Mouse (Mus musculus): ENCODE results near the gene Hopx.
"Not testable (repeated sequence)": the region's sequence is repeated elsewhere in the genome, so short reads cannot be mapped to it uniquely, and the experiment has no call there.

Gene Hopx

GRCm38 (mm10) chr5:77100691-77101090 is 14.2 kb downstream of the Hopx start:
- DNase-seq (ENCODE audit: low spot score), result no peak

GRCm38 (mm10) chr5:77099997-77100380 is 14.9 kb downstream of the Hopx start:
- no peak for DNase-seq (ENCODE audit: low spot score)

DNA sequence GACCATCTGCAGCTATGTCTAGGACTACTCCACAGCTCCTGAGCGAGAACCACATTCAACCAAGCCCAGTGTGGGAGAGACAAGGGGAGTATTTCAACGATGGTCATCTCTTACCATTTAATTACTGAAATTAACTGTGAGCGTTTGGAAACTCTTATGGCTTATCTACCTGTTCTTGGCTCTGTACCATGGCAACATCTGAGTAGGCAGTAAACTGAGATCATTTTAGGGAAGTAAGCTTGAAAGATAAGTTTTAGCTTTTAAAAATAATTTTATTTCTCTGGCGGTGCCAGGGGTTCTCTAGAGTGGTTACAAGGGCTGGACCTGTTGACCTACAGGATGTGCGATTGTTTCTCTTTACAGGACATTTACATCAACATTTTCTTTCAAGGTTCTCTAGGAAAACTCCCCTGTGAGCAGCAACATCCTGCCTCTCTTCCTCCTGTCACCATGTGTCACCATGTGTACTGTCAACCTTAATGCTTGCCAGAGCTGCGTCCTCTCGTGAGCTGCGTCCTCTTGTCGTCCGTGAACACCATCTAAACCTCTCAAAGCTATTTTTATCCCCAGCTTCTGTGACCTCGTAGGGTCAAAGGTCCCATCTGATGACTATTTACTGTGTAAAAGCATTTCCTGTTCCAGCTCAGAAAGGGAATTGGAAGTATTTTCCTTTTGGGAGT is 15.5 kb downstream of the Hopx start:
- DNase-seq (ENCODE audit: low spot score), result peak; percentile 38

DNA sequence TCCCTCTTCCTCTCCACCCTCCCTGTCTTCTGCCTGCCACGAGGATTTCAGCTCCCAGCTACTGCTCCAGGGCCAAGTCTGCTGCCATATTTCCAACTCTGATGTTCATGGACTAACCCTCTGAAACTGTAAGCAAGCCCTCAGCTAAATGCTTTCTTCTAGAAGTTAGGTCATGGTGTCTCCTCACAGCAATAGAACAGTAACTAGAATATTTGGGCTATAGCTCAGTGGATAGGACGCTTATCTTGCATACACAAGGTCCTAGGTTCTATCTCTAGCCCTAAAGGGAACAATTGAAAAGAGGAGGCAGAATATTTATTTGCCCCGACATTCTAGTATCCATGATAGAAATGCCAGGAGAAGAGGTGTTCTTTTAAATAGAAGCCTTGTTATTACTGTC is 16.0 kb downstream of the Hopx start:
- DNase-seq (ENCODE audit: low spot score), result no peak

- DNase-seq (ENCODE audit: low spot score), result peak; percentile 70
Observed at GRCm38 (mm10) chr5:77097686-77098085, 17.2 kb downstream of the Hopx start.

GRCm38 (mm10) chr5:77096194-77096593 is 18.7 kb downstream of the Hopx start:
- DNase-seq (ENCODE audit: low spot score), result not testable (repeated sequence)

GRCm38 (mm10) chr5:77094510-77095491 is 20.1 kb downstream of the Hopx start:
- DNase-seq (ENCODE audit: low spot score), result peak; percentile 90

- DNase-seq (ENCODE audit: low spot score), result no peak
Observed at GRCm38 (mm10) chr5:77093961-77094360, 21.0 kb downstream of the Hopx start.

DNA sequence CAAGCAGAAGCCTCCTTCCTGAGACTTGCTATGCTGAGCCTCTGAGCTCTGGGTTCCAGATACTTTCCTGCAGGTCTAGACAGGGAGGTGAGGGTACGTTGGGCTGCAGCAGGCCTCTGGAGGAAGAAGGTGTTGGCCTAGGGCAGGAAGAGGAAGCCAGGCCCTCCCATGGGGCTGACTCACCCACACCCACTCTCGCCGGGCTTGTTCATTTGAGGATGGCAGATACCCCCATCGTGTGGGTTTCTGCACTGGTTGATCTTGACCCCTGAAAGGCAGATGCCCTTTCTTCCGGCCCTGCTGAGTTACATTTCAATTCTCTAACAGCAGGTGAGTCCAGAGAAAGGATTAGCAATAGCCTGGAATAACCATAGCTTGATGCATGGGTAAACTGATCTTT is 22.4 kb downstream of the Hopx start:
- DNase-seq (ENCODE audit: low spot score), result no peak

DNA sequence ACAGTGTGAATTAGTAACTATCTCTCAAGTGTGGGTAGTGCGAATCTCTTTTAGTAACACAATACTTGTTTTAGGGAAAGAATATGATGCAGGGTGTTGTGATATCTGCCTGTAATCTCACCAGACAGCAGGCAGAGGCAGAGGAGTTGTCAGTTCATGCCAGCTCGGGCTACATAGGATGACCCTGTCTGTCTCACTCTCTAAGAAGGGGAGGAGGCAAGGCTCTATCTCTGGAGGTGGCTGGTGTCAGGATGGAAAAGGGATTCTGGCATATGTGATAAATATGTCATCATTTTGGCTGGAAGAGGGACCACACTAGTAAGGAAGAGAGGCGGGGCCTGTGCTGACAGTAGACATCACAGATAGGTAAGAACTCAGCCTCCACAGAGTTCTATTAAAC is 23.0 kb downstream of the Hopx start:
- DNase-seq (ENCODE audit: low spot score), result no peak

DNA sequence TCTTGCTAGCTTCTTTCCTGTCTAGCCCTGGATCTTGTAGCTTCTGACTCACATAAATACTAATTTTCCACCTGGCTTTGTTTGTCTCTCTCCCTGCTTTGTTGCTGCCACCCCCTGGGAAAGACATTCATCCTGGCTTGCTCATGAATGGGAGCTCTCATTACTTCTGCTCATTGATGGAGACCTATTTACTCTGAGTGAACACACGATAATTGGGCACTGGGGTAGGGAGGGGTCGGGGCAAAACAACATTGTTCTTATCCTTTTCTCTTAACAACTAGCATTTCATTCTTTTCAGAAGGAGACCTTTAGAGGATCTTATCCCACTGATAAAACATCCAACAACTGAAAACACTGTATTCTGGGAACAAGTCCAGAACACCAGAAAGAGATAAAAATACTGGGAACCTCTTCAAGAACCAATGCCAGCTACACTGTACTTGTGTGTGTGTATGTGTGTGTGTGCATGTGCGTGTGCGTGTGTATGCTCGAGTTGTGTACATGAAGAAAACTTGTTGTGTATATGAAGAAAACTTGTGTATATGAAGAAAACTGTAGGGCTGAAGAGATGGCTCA is 24.3 kb downstream of the Hopx start:
- DNase-seq (ENCODE audit: low spot score), result no peak

- DNase-seq (ENCODE audit: low spot score), result no peak
Observed at GRCm38 (mm10) chr5:77089901-77090300, 25.0 kb downstream of the Hopx start.

DNA sequence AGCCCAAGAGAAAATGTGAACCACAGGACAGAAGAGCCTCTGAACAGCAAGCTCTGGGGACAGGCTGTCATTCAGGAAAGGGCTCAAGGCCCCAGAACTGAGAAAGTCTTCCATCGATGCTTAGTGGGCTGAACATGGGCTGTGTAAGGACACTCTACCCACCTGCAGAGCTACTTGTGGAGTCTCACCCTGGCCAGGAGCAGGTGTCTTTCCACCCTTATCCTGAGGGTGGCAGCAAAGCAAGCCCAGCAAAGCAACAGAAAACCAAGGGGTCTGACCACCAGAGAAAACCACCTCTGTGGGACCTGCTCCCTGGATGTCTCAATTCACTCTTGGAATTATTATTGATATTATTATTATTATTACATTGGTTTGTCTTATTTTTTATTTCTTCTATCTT is 25.6 kb downstream of the Hopx start:
- DNase-seq (ENCODE audit: low spot score), result peak; percentile 67

DNA sequence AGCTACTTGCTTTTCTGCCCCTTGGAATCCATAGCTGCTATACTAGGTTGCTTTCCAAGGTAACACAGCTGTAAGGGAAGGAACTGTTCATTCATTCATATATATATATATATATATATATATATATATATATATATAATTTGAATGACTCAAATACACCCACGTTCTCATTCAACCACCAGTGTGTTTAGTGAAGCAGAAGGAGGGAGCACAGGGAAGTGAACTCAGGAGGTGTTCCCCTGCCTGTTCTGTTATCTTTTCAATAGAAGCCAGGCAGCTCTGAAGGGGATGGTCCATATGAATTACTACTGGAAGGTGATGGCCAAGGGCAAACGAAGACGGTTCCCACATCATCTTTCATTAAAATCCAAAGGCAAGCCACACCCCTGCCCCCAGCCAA is 27.8 kb downstream of the Hopx start:
- DNase-seq (ENCODE audit: low spot score), result no peak

DNA sequence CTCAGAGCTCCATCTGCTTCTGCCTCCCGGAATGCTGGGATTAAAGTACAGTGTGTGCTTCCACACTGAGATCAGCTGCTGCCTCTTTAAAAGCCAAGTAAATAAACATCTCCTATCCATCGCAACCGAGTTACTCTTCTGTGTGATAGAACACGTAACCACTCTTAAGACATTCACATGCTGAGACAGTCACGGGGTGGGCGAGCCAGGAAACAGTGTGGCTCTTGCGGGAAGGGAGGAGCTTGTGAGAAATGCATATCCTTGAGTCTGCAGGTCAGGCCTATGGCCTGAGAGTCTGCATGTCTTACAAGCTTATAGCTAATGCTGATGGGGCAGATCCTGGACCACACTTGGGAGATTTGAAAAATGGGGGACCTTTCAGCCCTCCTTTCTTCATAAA is 28.4 kb downstream of the Hopx start:
- no peak for DNase-seq (ENCODE audit: low spot score)

DNA sequence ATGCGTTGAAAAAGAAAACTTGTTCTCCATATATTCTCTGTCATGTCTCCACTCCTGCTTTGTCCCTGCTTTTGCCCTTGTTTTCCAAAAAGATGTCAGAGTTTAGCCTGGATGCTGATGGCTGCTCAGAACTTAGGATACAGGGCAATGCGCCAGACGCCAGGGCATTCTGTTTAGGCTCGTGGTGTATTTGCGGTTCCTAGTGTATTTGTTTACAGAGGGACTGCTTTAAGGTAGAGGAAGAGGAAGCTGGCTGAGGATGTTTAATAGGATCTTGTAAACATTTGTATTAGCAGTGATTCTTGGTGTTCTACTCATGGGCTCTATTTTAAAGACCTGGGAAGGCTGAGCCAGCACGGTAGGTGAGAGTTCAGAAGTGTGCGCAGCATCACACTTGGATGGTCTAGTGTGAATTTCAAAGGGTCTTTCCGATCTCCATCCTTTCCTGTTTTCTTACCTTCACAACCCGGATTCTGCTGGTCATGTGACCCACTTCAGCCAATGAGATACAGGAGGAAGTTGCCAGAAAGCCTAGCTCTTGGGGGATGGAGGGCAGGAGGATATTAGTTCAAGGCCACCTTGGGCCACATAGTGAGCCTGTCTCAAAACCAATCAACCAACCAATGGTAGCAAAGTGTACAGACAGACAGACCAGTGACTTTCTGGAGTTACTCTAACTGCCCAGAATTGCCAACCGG is 29.0 kb downstream of the Hopx start:
- DNase-seq (ENCODE audit: low spot score), result no peak

DNA sequence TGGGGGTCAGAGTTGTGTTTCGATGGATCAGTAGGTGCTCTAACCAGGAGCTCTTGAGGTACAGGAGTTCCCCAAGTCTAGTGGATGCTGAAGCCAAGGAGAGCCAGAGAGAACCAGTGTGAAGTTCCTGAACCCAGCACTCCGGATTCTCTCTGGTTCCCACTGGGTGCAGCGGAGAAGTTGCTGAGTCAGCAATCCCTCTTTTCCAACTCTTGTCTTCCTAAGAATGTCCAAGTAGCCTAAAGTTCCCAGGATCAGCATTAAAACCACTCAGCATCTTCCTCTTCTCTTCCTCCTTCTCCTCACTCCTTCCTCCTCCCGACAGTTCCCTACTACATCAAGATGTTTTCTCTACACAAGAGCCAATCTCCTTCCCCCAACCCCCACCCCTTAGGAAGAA is 30.5 kb downstream of the Hopx start:
- DNase-seq (ENCODE audit: low spot score), result no peak

- no peak for DNase-seq (ENCODE audit: low spot score)
Observed at GRCm38 (mm10) chr5:77082735-77083134, 32.2 kb downstream of the Hopx start.

DNA sequence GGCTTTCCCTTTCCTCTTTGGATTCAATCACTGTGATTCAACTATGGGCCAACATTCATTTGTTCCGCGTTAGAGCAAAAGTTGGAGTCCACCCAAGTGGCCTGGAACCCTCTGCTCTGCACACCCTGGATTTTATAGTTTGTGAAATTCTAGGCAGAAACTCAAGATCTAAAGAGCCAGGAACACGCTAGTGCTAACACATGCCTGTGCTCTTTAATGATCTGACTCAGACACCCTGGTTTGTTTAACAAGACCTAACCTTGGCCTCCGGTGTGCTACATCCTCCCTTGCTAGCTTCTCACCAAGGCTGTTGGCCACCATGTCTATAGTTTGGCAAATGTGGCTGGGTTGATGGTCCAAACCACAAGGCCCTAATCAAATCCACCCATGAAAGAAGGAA is 34.2 kb downstream of the Hopx start:
- DNase-seq (ENCODE audit: low spot score), result no peak

- DNase-seq (ENCODE audit: low spot score), result no peak
Observed at GRCm38 (mm10) chr5:77075951-77076350, 39.0 kb downstream of the Hopx start.

- DNase-seq (ENCODE audit: low spot score), result peak; percentile 66
Observed at GRCm38 (mm10) chr5:77074914-77075313, 40.0 kb downstream of the Hopx start.

DNA sequence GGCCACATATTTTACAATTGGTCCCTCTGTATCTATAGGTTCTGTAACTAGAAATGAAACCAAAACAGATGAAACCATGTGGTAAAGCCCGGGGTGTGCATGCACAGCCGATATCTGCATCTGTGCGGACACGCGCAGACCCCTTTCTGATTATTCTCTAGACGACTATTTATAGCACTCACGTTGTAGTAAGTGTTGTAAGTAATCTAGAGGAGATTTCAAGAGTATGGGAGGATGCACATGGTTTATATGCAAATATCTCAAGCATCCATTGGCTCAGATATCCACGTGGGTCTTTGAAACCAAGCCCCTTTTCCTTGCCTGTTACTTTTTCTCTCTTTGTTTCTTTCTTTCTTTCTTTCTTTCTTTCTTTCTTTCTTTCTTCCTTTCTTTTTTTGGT is 41.1 kb downstream of the Hopx start:
- no peak for DNase-seq (ENCODE audit: low spot score)
